ENCODE assay signal across 8 mouse cellular contexts in the genomic region with DNA sequence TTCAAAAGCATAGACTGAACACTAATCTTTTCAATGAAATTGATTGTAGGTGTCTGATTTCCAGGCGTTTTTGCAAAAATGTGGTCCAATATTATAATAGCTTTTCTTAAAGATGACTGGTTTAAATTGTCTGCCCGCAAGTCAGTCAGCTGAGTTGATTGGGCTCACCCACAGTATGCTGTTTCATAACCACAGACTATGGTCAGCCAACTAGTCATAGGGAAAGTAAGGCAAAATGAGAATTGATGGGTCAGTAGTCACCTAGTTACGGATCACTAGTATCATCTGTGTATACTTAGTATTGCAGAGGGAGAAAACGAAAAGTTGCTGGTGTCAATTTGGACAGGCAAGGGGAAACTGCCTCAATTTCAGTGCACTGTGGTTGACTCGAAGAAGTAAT. TPM values are rescaled to one million over a fixed set of nuclear protein-coding genes. Genes with fewer than 3 reads are reported as not detected.
DNase-seq lines count a peak whose midpoint lies in the region; ATAC-seq and TF ChIP-seq lines count a peak whose summit lies in the region.

No protein-coding gene starts in this region.

- H3K27me3 ChIP-seq in kidney, postnatal 0 days (ENCODE audit: insufficient read depth, low read length) = no peaks in the 10 kb centered on the region
- H3K27me3 ChIP-seq in hindbrain, embryonic 16.5 days (replicated peaks; ENCODE audit: control insufficient read depth, insufficient read depth, low read length) = no peaks in the 10 kb centered on the region
- H3K27me3 ChIP-seq in midbrain, postnatal 0 days (ENCODE audit: insufficient read depth, low read length) = no peaks in the 10 kb centered on the region

- H3K9me3 ChIP-seq in kidney, postnatal 0 days (replicated peaks; ENCODE audit: low read length) = no peaks in the 10 kb centered on the region
- no peaks in the 10 kb centered on the region for H3K9me3 ChIP-seq in hindbrain, embryonic 16.5 days (ENCODE audit: control insufficient read depth, low read length)
- H3K9me3 ChIP-seq in midbrain, postnatal 0 days (ENCODE audit: low read length) = no peaks in the 10 kb centered on the region

- H3K4me3 ChIP-seq in kidney, postnatal 0 days (replicated peaks; ENCODE audit: low read depth, low read length) = peak overlapping the region; percentile 89
- H3K4me3 ChIP-seq in cortical plate, adult 2 months (ENCODE audit: insufficient read depth, low read length) = peak overlapping the region; percentile 91
- peak overlapping the region; percentile 86 for H3K4me3 ChIP-seq in hindbrain, embryonic 16.5 days (ENCODE audit: low read length)
- peak overlapping the region; percentile 71 for H3K4me3 ChIP-seq in midbrain, postnatal 0 days (ENCODE audit: low read depth, low read length)

- TF ChIP-seq CTCF in kidney, postnatal 0 days (IDR thresholded peaks at IDR 0.05; ENCODE audit: low read depth) = no peak
- TF ChIP-seq CTCF in cortical plate, adult 2 months (IDR thresholded peaks at IDR 0.05; ENCODE audit: extremely low read depth, insufficient read depth, low read length) = no peak
- no peak for TF ChIP-seq CTCF in midbrain, postnatal 0 days (IDR thresholded peaks at IDR 0.05)

- peak overlapping the region; percentile 96 for H3K27ac ChIP-seq in kidney, postnatal 0 days
- H3K27ac ChIP-seq in cortical plate, adult 2 months (ENCODE audit: insufficient read depth, low read length) = peak overlapping the region; percentile 89; the same call in 1 of the 2 replicates
- no peak overlapping the region for H3K27ac ChIP-seq in hindbrain, embryonic 16.5 days (ENCODE audit: low read depth, low read length)
- H3K27ac ChIP-seq in midbrain, postnatal 0 days (ENCODE audit: low read depth, low read length) = 0 out of 2 replicates have a peak overlapping the region, but pooled peaks have one; percentile 86

- no peak for TF ChIP-seq POLR2A in cortical plate, adult 2 months (IDR thresholded peaks at IDR 0.05; ENCODE audit: extremely low read depth, insufficient read depth, low read length)

- 65% methylated on average over 5 of the region's 5 CpGs for WGBS in kidney, postnatal 0 days
- WGBS in hindbrain, embryonic 16.5 days = 73% methylated on average over 5 of the region's 5 CpGs
- WGBS in midbrain, postnatal 0 days = 77% methylated on average over 5 of the region's 5 CpGs

- H3K36me3 ChIP-seq in kidney, postnatal 0 days (ENCODE audit: insufficient read depth, low read length) = peaks cover 11% of the 10 kb centered on the region
- H3K36me3 ChIP-seq in hindbrain, embryonic 16.5 days (ENCODE audit: control insufficient read depth, insufficient read depth, low read length) = peaks cover 6% of the 10 kb centered on the region; the same call in 1 of the 2 replicates
- peaks cover 7% of the 10 kb centered on the region; the same call in 1 of the 2 replicates for H3K36me3 ChIP-seq in midbrain, postnatal 0 days (ENCODE audit: insufficient read depth, low read length)

- peak overlapping the region; percentile 79 for H3K4me2 ChIP-seq in kidney, postnatal 0 days (ENCODE audit: low read length)
- H3K4me2 ChIP-seq in hindbrain, embryonic 16.5 days (ENCODE audit: low read length) = peak overlapping the region; percentile 79
- peak overlapping the region; percentile 70 for H3K4me2 ChIP-seq in midbrain, postnatal 0 days (ENCODE audit: low read depth, low read length, poor library complexity, severe bottlenecking)

- peaks cover 6% of the 10 kb centered on the region; the same call in 1 of the 2 replicates for H3K4me1 ChIP-seq in kidney, postnatal 0 days (replicated peaks; ENCODE audit: insufficient read depth, low read length)
- peaks cover 2% of the 10 kb centered on the region; the same call in 1 of the 2 replicates for H3K4me1 ChIP-seq in cortical plate, adult 2 months (ENCODE audit: control insufficient read depth, insufficient read depth, low read length)
- peaks cover 12% of the 10 kb centered on the region for H3K4me1 ChIP-seq in hindbrain, embryonic 16.5 days (ENCODE audit: control insufficient read depth, insufficient read depth, low read depth, low read length)
- H3K4me1 ChIP-seq in midbrain, postnatal 0 days (ENCODE audit: insufficient read depth, low read length) = no peaks in the 10 kb centered on the region

- 0 out of 2 replicates have a peak overlapping the region, but pooled peaks have one; percentile 31 for H3K9ac ChIP-seq in kidney, postnatal 0 days (ENCODE audit: low read depth, low read length)
- peak overlapping the region; percentile 95; the same call in 1 of the 2 replicates for H3K9ac ChIP-seq in hindbrain, embryonic 16.5 days (ENCODE audit: low read depth, low read length)
- peak overlapping the region; percentile 83 for H3K9ac ChIP-seq in midbrain, postnatal 0 days (replicated peaks; ENCODE audit: low read length, poor library complexity, severe bottlenecking)

- no peak for ATAC-seq in kidney, postnatal 0 days (replicated peaks; ENCODE audit: low FRiP score, low read depth)
- no peak for ATAC-seq in hindbrain, embryonic 16.5 days
- ATAC-seq in midbrain, postnatal 0 days (ENCODE audit: low FRiP score) = no peak

- no peak for DNase-seq in kidney, postnatal 0 days (ENCODE audit: low spot score)
- no peak for DNase-seq in kidney, postnatal 10 days
- no peak for DNase-seq in midbrain, postnatal 0 days (ENCODE audit: low spot score)
- no peak for DNase-seq in urinary bladder, adult 18-20 months (ENCODE audit: low spot score in 2 of 2)
- DNase-seq in urinary bladder, postnatal 25 days (ENCODE audit: low spot score) = no peak
- no peak for DNase-seq in layer of hippocampus, adult 9-11 months

RNA-seq across cellular contexts. Expression of a gene that starts 1.2 kb away (rescaled TPM):
- 28.2 and 33.0 TPM in 2 replicates for polyA plus RNA-seq in kidney, postnatal 0 days (2015; fragmentation: Nextera tagmentation; extraction: Ambion mirVana)
- polyA plus RNA-seq in cortical plate, adult 2 months (2012; rRNA removed) = 68.7 and 71.2 TPM in 2 replicates
- 41.2 and 45.0 TPM in 2 replicates for polyA plus RNA-seq in hindbrain, embryonic 16.5 days (2015; fragmentation: Nextera tagmentation; extraction: Ambion mirVana)
- 52.2 and 74.0 TPM in 2 replicates for total RNA-seq in midbrain, postnatal 0 days (2014; rRNA removed)
- 33.1 and 34.2 TPM in 2 replicates for polyA plus RNA-seq in midbrain, postnatal 0 days (2015; fragmentation: Nextera tagmentation; extraction: Ambion mirVana)

RNA-seq across cellular contexts. Expression of a gene that starts 23.8 kb away (rescaled TPM):
- 9.0 and 10.3 TPM in 2 replicates for polyA plus RNA-seq in kidney, postnatal 0 days (2015; fragmentation: Nextera tagmentation; extraction: Ambion mirVana)
- polyA plus RNA-seq in cortical plate, adult 2 months (2012; rRNA removed) = 6.2 and 7.6 TPM in 2 replicates
- 1.4 and 2.1 TPM in 2 replicates for polyA plus RNA-seq in hindbrain, embryonic 16.5 days (2015; fragmentation: Nextera tagmentation; extraction: Ambion mirVana)
- total RNA-seq in midbrain, postnatal 0 days (2014; rRNA removed) = 2.1 and 3.3 TPM in 2 replicates
- 2.3 and 2.7 TPM in 2 replicates for polyA plus RNA-seq in midbrain, postnatal 0 days (2015; fragmentation: Nextera tagmentation; extraction: Ambion mirVana)

RNA-seq across cellular contexts. Expression of a gene that starts 27.6 kb away (rescaled TPM):
- 16.6 and 19.7 TPM in 2 replicates for polyA plus RNA-seq in kidney, postnatal 0 days (2015; fragmentation: Nextera tagmentation; extraction: Ambion mirVana)
- polyA plus RNA-seq in cortical plate, adult 2 months (2012; rRNA removed) = 21.3 and 21.8 TPM in 2 replicates
- polyA plus RNA-seq in hindbrain, embryonic 16.5 days (2015; fragmentation: Nextera tagmentation; extraction: Ambion mirVana) = 11.7 and 13.6 TPM in 2 replicates
- 23.3 and 27.8 TPM in 2 replicates for total RNA-seq in midbrain, postnatal 0 days (2014; rRNA removed)
- polyA plus RNA-seq in midbrain, postnatal 0 days (2015; fragmentation: Nextera tagmentation; extraction: Ambion mirVana) = 17.8 and 20.0 TPM in 2 replicates

RNA-seq across cellular contexts. Expression of a gene that starts 56.4 kb away (rescaled TPM):
- polyA plus RNA-seq in kidney, postnatal 0 days (2015; fragmentation: Nextera tagmentation; extraction: Ambion mirVana) = 105 and 115 TPM in 2 replicates
- polyA plus RNA-seq in cortical plate, adult 2 months (2012; rRNA removed) = 65.9 and 71.0 TPM in 2 replicates
- polyA plus RNA-seq in hindbrain, embryonic 16.5 days (2015; fragmentation: Nextera tagmentation; extraction: Ambion mirVana) = 74.4 and 75.2 TPM in 2 replicates
- 75.4 and 99.4 TPM in 2 replicates for total RNA-seq in midbrain, postnatal 0 days (2014; rRNA removed)
- 69.0 and 74.6 TPM in 2 replicates for polyA plus RNA-seq in midbrain, postnatal 0 days (2015; fragmentation: Nextera tagmentation; extraction: Ambion mirVana)

Comparison
In these comparisons a context has a peak if more than half of its experiments do, and no peak if none do; other contexts are left out.
1. H3K9ac ChIP-seq: peak in every context shown above with its lines; median percentile 95 in hindbrain, embryonic 16.5 days; 83 in midbrain, postnatal 0 days; 31 in kidney, postnatal 0 days.